Mouse (Mus musculus) neural tube, embryonic 12.5 days (tissue): ENCODE results near the gene Nup85. TPM values are rescaled to one million over a fixed set of nuclear protein-coding genes. Genes with fewer than 3 reads are reported as not detected.

Experiments used
- ATAC-seq: fragments of 200-750 bp; cut with Nextera tagmentation; 2 replicates; pipeline ENCODE4 v1.8.0; 2017; ENCODE audit warnings: low read depth, mild to moderate bottlenecking, moderate TSS enrichment, moderate library complexity; ENCODE audit not compliant: low FRiP score
- H3K27ac ChIP-seq: fragments of 300-500 bp; sonication (generic); 2 replicates; pipeline ENCODE4 v1.5.1; 2016
- H3K27me3 ChIP-seq: fragments of 300-500 bp; sonication (generic); replicated peaks from 2 replicates; pipeline ENCODE4 v1.6.1; 2016; ENCODE audit warnings: mild to moderate bottlenecking
- H3K36me3 ChIP-seq: fragments of 300-500 bp; sonication (generic); 2 replicates; pipeline ENCODE4 v1.6.1; 2016; ENCODE audit warnings: mild to moderate bottlenecking
- H3K4me1 ChIP-seq: fragments of 300-500 bp; sonication (generic); 2 replicates; pipeline ENCODE4 v1.6.1; 2016
- H3K4me2 ChIP-seq: fragments of 300-500 bp; sonication (generic); replicated peaks from 2 replicates; pipeline ENCODE4 v1.6.1; 2016; ENCODE audit warnings: mild to moderate bottlenecking
- H3K4me3 ChIP-seq: fragments of 300-500 bp; sonication (generic); 2 replicates; pipeline ENCODE4 v1.5.1; 2016
- H3K9ac ChIP-seq: fragments of 300-500 bp; sonication (generic); 2 replicates; pipeline ENCODE4 v1.6.1; 2016; ENCODE audit warnings: mild to moderate bottlenecking
- H3K9me3 ChIP-seq: fragments of 300-500 bp; sonication (generic); 2 replicates; pipeline ENCODE4 v1.6.1; 2016; ENCODE audit warnings: mild to moderate bottlenecking
- WGBS: fragments of 180-500 bp; shearing (Covaris S2); methylation state at CpG from one replicate; pipeline ENCODE4 v1.1.7; 2016; 5-methylcytosine and 5-hydroxymethylcytosine counted together
- polyA plus RNA-seq: library from polyadenylated mRNA; unstranded; fragments of >200 nt; fragmentation: Nextera tagmentation; extraction: Ambion mirVana; gene quantifications from 2 replicates; pipeline ENCODE4 v1.2.1, GENCODE M21; 2016

Nup85 gene
- polyA plus RNA-seq, 1 experiment from 2014 or later, result 143 TPM

- Histone ChIP-seq H3K9me3 (no peaks in the 10 kb centered on the region), H3K4me3 (no peak overlapping the region), H3K36me3 (peaks cover 46% of the 10 kb centered on the region), H3K4me1 (peaks cover 27% of the 10 kb centered on the region), H3K27ac (no peak overlapping the region), H3K4me2 (no peak overlapping the region), H3K27me3 (no peaks in the 10 kb centered on the region), H3K9ac (no peak overlapping the region)
- 96% methylated on average over 18 of the region's 18 CpGs for WGBS
- no peak for ATAC-seq
Measured at GRCm38 (mm10) chr11:115606733-115607132, 42.5 kb downstream of the Nup85 start.

GRCm38 (mm10) chr11:115608421-115609399, 44.5 kb downstream of the Nup85 start:
- 83% methylated on average over 23 of the region's 23 CpGs for WGBS
- no peaks in the 10 kb centered on the region for H3K9me3 ChIP-seq
- H3K4me3 ChIP-seq, result no peak overlapping the region
- H3K4me2 ChIP-seq, result no peak overlapping the region
- no peak for ATAC-seq
- H3K4me1 ChIP-seq, result peaks cover 25% of the 10 kb centered on the region
- peaks cover 46% of the 10 kb centered on the region for H3K36me3 ChIP-seq
- no peaks in the 10 kb centered on the region for H3K27me3 ChIP-seq
- no peak overlapping the region for H3K27ac ChIP-seq
- H3K9ac ChIP-seq, result 0 out of 2 replicates have a peak overlapping the region, but pooled peaks have one; percentile 17

GRCm38 (mm10) chr11:115609576-115609975, 45.3 kb downstream of the Nup85 start:
- H3K9ac ChIP-seq, result 0 out of 2 replicates have a peak overlapping the region, but pooled peaks have one; percentile 17
- no peak overlapping the region for H3K4me3 ChIP-seq
- no peak overlapping the region for H3K4me2 ChIP-seq
- no peak for ATAC-seq
- H3K4me1 ChIP-seq, result peaks cover 24% of the 10 kb centered on the region
- no peaks in the 10 kb centered on the region for H3K27me3 ChIP-seq
- WGBS, result 78% methylated on average over 3 of the region's 3 CpGs
- H3K36me3 ChIP-seq, result peaks cover 48% of the 10 kb centered on the region
- no peaks in the 10 kb centered on the region for H3K9me3 ChIP-seq
- H3K27ac ChIP-seq, result no peak overlapping the region

- H3K27ac ChIP-seq, result no peak overlapping the region
- no peak for ATAC-seq
- no peaks in the 10 kb centered on the region for H3K9me3 ChIP-seq
- H3K4me3 ChIP-seq, result no peak overlapping the region
- H3K36me3 ChIP-seq, result peaks cover 53% of the 10 kb centered on the region
- H3K27me3 ChIP-seq, result no peaks in the 10 kb centered on the region
- peaks cover 16% of the 10 kb centered on the region for H3K4me1 ChIP-seq
- 70% methylated on average over 6 of the region's 6 CpGs for WGBS
- H3K9ac ChIP-seq, result no peak overlapping the region
- peak overlapping the region; percentile 86; the same call in 1 of the 2 replicates for H3K4me2 ChIP-seq
Measured at GRCm38 (mm10) chr11:115611173-115611572, 46.9 kb downstream of the Nup85 start.

- no peaks in the 10 kb centered on the region for H3K27me3 ChIP-seq
- H3K4me1 ChIP-seq, result peaks cover 16% of the 10 kb centered on the region
- no peaks in the 10 kb centered on the region for H3K9me3 ChIP-seq
- peak overlapping the region; percentile 55 for H3K4me3 ChIP-seq
- H3K27ac ChIP-seq, result no peak overlapping the region
- WGBS, result 3% methylated on average over 13 of the region's 13 CpGs
- peaks cover 44% of the 10 kb centered on the region for H3K36me3 ChIP-seq
- H3K4me2 ChIP-seq, result peak overlapping the region; percentile 86
- peak; percentile 19; the same call in 1 of the 2 replicates for ATAC-seq
- peak overlapping the region; percentile 61 for H3K9ac ChIP-seq
Measured at GRCm38 (mm10) chr11:115612059-115612409, 47.8 kb downstream of the Nup85 start.

- Histone ChIP-seq H3K4me2 (peak within 1 kb of the TSS; percentile 86), H3K36me3 (peaks cover 42% of the 10 kb centered on the region), H3K9ac (peak within 1 kb of the TSS; percentile 61), H3K4me1 (peaks cover 16% of the 10 kb centered on the region), H3K27me3 (no peaks in the 10 kb centered on the region), H3K27ac (no peak within 1 kb of the TSS), H3K4me3 (peak within 1 kb of the TSS; percentile 55), H3K9me3 (no peaks in the 10 kb centered on the region)
- under 1% methylated on average over 70 of the region's 80 CpGs for WGBS
- ATAC-seq, result peak; percentile 82
Measured at GRCm38 (mm10) chr11:115612410-115613137, 48.3 kb downstream of the Nup85 start, which contains the start of gene Mif4gd. TSS of gene Mif4gd (minus strand) at chr11:115612969.

GRCm38 (mm10) chr11:115613138-115613945, 49.1 kb downstream of the Nup85 start:
- Histone ChIP-seq H3K4me1 (peaks cover 16% of the 10 kb centered on the region), H3K27ac (no peak overlapping the region), H3K27me3 (no peaks in the 10 kb centered on the region), H3K4me2 (peak overlapping the region; percentile 86), H3K36me3 (peaks cover 38% of the 10 kb centered on the region), H3K9ac (peak overlapping the region; percentile 61), H3K4me3 (peak overlapping the region; percentile 55), H3K9me3 (no peaks in the 10 kb centered on the region)
- under 1% methylated on average over 16 of the region's 16 CpGs for WGBS
- ATAC-seq, result 0 out of 2 replicates have a peak, but pooled peaks have one; percentile 23

GRCm38 (mm10) chr11:115614346-115615107, 50.3 kb downstream of the Nup85 start:
- peaks cover 16% of the 10 kb centered on the region for H3K4me1 ChIP-seq
- H3K9me3 ChIP-seq, result no peaks in the 10 kb centered on the region
- WGBS, result 89% methylated on average over 10 of the region's 10 CpGs
- no peak overlapping the region for H3K4me3 ChIP-seq
- peaks cover 31% of the 10 kb centered on the region for H3K36me3 ChIP-seq
- no peak for ATAC-seq
- no peaks in the 10 kb centered on the region for H3K27me3 ChIP-seq
- H3K9ac ChIP-seq, result no peak overlapping the region
- no peak overlapping the region for H3K27ac ChIP-seq
- no peak overlapping the region for H3K4me2 ChIP-seq

GRCm38 (mm10) chr11:115615108-115615825, 51.0 kb downstream of the Nup85 start:
- 87% methylated on average over 15 of the region's 15 CpGs for WGBS
- Histone ChIP-seq H3K4me2 (no peak overlapping the region), H3K9me3 (no peaks in the 10 kb centered on the region), H3K9ac (no peak overlapping the region), H3K4me3 (no peak overlapping the region), H3K36me3 (peaks cover 33% of the 10 kb centered on the region), H3K27ac (no peak overlapping the region), H3K27me3 (no peaks in the 10 kb centered on the region), H3K4me1 (peaks cover 16% of the 10 kb centered on the region)
- no peak for ATAC-seq

GRCm38 (mm10) chr11:115615875-115616274, 51.6 kb downstream of the Nup85 start:
- Histone ChIP-seq H3K27me3 (no peaks in the 10 kb centered on the region), H3K27ac (no peak overlapping the region), H3K9ac (no peak overlapping the region), H3K9me3 (no peaks in the 10 kb centered on the region), H3K4me3 (no peak overlapping the region), H3K4me2 (no peak overlapping the region), H3K4me1 (peaks cover 16% of the 10 kb centered on the region), H3K36me3 (peaks cover 39% of the 10 kb centered on the region)
- WGBS, result 93% methylated on average over 6 of the region's 6 CpGs
- ATAC-seq, result no peak
